Mouse (Mus musculus) heart, adult 2 months (tissue): ENCODE data around the gene Ttc39a. TPM values are rescaled to one million over a fixed set of nuclear protein-coding genes. Genes with fewer than 3 reads are reported as not detected.

Source experiments
- DNase-seq, 2 experiments: peaks; one replicate each; pipeline ENCODE4 v3.0.0; 2021
- H3K27ac ChIP-seq: fragments of 200-600 bp; 2 replicates; pipeline ENCODE4 v1.8.1; 2022
- H3K27me3 ChIP-seq: fragments of 200-500 bp; 2 replicates; pipeline ENCODE4 v1.6.1; 2012; ENCODE audit warnings: mild to moderate bottlenecking, low read length, inconsistent platforms, mixed read lengths; ENCODE audit not compliant: control insufficient read depth, insufficient read depth
- H3K36me3 ChIP-seq: fragments of 200-500 bp; 2 replicates; pipeline ENCODE4 v1.6.1; 2012; ENCODE audit warnings: low read length, inconsistent platforms; ENCODE audit not compliant: control insufficient read depth, insufficient read depth
- H3K4me1 ChIP-seq: fragments of 200-500 bp; 2 replicates; pipeline ENCODE4 v1.6.1; 2011; ENCODE audit warnings: low read length; ENCODE audit not compliant: control insufficient read depth, insufficient read depth
- H3K4me3 ChIP-seq: fragments of 200-600 bp; 2 replicates; pipeline ENCODE4 v1.8.1; 2022
- H3K79me2 ChIP-seq: fragments of 200-500 bp; replicated peaks from 2 replicates; pipeline ENCODE4 v1.6.1; 2012; ENCODE audit warnings: mild to moderate bottlenecking, inconsistent platforms, low read length, moderate library complexity, mixed read lengths; ENCODE audit not compliant: control insufficient read depth, insufficient read depth
- H3K9ac ChIP-seq: fragments of 200-500 bp; 2 replicates; pipeline ENCODE4 v1.6.1; 2012; ENCODE audit warnings: low read depth, mild to moderate bottlenecking, control low read depth, inconsistent platforms, low read length, mixed read lengths
- CTCF ChIP-seq: fragments of 200-600 bp; IDR thresholded peaks from 2 replicates; pipeline ENCODE4 v1.8.1; 2022; ENCODE audit warnings: antibody characterized with exemption, mild to moderate bottlenecking, moderate library complexity
- EP300 ChIP-seq: fragments of 200-500 bp; IDR thresholded peaks from 2 replicates; pipeline ENCODE4 v1.6.1; 2011; ENCODE audit warnings: low read depth, low read length, control low read depth; ENCODE audit not compliant: insufficient read depth
- POLR2A ChIP-seq: fragments of 200-500 bp; IDR thresholded peaks from 2 replicates; pipeline ENCODE4 v1.6.1; 2011; ENCODE audit warnings: mild to moderate bottlenecking, low read depth, low read length, control low read depth; ENCODE audit not compliant: insufficient read depth
- WGBS: fragments of 180-500 bp; shearing (Covaris S2); methylation state at CpG from one replicate; pipeline ENCODE4 v1.1.7; 2018; 5-methylcytosine and 5-hydroxymethylcytosine counted together
- intact Hi-C: fragments of 180-260 bp; cut with DNase I; formaldehyde crosslinking; loops from one replicate; pipeline ENCODE4 v1.15.1; 2025
- polyA plus RNA-seq: library from polyadenylated mRNA; depleted of rRNA; stranded (reverse); fragments of >200 nt; gene quantifications from 2 replicates; pipeline ENCODE4 v1.2.3, GENCODE M21; 2012
- total RNA-seq, 2 experiments: library from RNA; stranded (reverse); gene quantifications; 2 replicates each; pipeline ENCODE4 v1.2.3; 2021

Gene Ttc39a
- total and polyA plus RNA-seq, 3 experiments, result 1.6 to 2.7 (median 2.4) TPM

DNA sequence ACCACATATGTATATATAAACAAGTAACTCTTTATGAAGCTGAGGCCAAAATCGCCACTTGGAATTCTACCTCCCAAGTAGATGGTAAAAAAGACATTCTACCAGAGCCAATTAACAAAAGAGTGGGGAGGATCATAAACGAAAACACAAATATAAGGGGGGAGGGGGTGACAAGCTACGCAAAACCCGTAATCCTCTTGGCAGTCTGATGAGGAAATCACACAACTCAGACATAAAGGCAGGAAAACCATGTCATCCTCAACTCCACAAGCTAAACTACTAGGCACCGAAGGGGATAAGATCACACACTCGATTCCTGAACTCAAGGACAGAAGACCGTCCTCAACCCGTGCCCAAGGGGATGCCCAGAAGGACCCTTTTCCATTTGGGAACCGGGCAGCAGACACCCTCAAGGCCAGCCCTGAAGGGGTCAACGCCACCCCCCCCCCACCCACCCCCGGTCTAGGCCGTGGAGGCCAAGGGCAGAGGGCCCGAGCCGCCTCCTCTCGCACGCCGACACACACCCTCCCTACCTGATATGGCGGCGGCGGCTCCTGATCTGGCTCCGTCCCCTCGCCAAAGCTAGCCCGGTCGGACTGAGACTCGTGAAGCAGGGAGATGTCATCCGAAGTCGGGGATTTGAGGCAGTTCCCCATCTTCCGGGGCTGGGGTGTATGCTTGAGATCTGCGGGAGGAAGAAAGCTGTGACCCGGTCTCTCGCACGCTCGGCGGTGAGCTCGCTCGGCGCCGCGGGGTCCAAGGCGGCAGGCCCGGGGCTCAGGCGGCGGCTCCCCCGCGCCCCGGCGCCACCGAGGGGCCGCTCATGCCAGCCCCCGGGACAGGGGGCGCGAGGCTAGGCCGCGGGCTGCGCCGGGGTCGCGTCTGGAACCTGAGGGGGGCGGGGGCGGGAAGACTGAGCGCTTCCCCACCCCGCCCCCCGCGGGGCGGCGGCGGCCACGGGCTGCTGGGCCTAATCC, 69.4 kb downstream of the Ttc39a start:
- H3K4me1 ChIP-seq, result peaks cover 3% of the 10 kb centered on the region
- no peak for TF ChIP-seq CTCF
- no peak for TF ChIP-seq POLR2A
- TF ChIP-seq EP300, result no peak
- peak overlapping the region; percentile 93 for H3K4me3 ChIP-seq
- H3K79me2 ChIP-seq, result peaks cover 9% of the 10 kb centered on the region; the same call in 1 of the 2 replicates
- intact Hi-C loops, result loop anchor here (1.0 to 2.0 kb wide), 2 partner anchors 15 to 38 kb away; no protein-coding TSS in a partner anchor
- DNase-seq, result peak; percentile 68 to 78
- peaks cover 16% of the 10 kb centered on the region for H3K36me3 ChIP-seq
- H3K27ac ChIP-seq, result peak overlapping the region; percentile 93
- no peaks in the 10 kb centered on the region for H3K27me3 ChIP-seq
- WGBS, result 1% methylated on average over 65 of the region's 68 CpGs
- H3K9ac ChIP-seq, result peak overlapping the region; percentile 82

DNA sequence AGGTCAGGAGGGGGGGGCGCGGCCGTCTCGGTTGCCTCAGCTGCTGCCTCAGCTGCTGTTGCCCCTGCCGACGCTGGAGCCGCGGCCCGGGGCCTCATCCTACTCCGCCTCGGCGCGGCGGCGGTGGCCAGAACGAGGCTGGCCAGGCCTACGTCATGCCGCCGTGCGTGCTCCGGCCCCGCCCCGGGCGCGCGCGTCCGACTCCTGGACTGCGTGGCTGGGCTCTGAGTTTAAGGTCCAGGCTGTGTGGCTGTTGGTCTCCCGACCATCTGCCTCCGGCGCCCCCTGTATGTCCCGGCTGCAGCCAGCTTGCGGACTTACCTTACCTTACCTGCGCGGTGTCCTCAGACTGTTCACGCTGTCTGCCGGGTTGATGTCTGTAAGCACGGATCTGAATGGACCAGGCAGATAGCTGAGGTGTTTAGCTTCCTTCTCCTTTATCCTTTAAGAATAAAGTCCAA, 70.2 kb downstream of the Ttc39a start:
- Histone ChIP-seq H3K9ac (peak overlapping the region; percentile 82), H3K79me2 (peaks cover 9% of the 10 kb centered on the region; the same call in 1 of the 2 replicates), H3K27ac (peak overlapping the region; percentile 93), H3K27me3 (no peaks in the 10 kb centered on the region), H3K36me3 (peaks cover 15% of the 10 kb centered on the region), H3K4me1 (peaks cover 3% of the 10 kb centered on the region), H3K4me3 (peak overlapping the region; percentile 93)
- WGBS, result under 1% methylated on average over 39 of the region's 39 CpGs
- TF ChIP-seq CTCF, result peak; percentile 57
- peak; percentile 70 for TF ChIP-seq POLR2A
- TF ChIP-seq EP300, result 0 out of 2 replicates have a peak, but pooled peaks have one; percentile 8
- peak; percentile 94 to 95 for DNase-seq
- intact Hi-C loops, result loop anchor here (1.0 kb wide), 1 partner anchor 38 kb away; no protein-coding TSS in a partner anchor

DNA sequence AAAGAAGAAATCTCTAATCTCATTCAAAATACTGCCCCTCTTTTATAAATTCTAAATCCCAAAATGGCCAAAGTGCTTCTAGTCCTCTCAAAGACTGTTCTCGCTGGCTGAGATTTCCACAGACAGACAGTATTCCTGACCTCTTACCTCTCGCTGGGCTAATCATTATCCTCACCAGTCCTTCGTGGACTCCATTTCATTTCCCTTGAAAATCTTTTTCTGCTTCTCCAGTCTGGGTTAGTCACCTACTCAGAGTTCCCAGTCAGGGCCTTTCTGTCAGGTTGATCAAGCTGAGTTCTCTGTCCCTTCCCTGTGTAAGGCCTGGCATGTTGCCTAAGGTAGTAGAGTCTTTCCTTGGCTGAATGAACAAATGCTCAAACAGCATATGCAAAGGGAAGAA, 71.0 kb downstream of the Ttc39a start:
- no peak for TF ChIP-seq CTCF
- H3K27me3 ChIP-seq, result no peaks in the 10 kb centered on the region
- DNase-seq, result no peak
- WGBS, result 93% methylated on average over 3 of the region's 3 CpGs
- H3K36me3 ChIP-seq, result peaks cover 7% of the 10 kb centered on the region
- H3K79me2 ChIP-seq, result peaks cover 8% of the 10 kb centered on the region; the same call in 1 of the 2 replicates
- intact Hi-C loops, result no loop called here
- no peak overlapping the region for H3K27ac ChIP-seq
- H3K9ac ChIP-seq, result no peak overlapping the region
- no peak overlapping the region for H3K4me3 ChIP-seq
- H3K4me1 ChIP-seq, result peaks cover 2% of the 10 kb centered on the region

DNA sequence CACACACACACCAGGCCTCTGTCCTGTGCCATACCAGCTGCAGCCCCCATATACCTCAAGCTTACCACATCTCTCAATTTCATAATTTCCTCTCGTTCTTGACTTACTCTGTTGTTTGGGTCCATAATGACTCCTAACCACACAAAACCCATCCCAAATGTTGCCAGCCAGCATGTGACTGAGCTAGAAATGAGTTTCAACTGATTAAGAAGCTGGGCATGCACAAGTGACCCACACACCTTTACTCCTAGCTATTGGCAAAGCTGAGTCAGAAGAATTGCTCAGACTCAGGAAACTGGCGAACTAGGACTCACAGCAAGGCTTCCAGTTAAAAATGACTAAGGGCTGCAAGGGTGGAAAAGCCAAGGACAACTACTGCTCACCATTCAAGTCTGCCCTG, 75.0 kb downstream of the Ttc39a start:
- WGBS, result 78% methylated on average over 2 of the region's 2 CpGs
- intact Hi-C loops, result no loop called here
- TF ChIP-seq POLR2A (no peak), CTCF (no peak)
- DNase-seq, result no peak
- Histone ChIP-seq H3K27me3 (no peaks in the 10 kb centered on the region), H3K27ac (no peak overlapping the region), H3K4me3 (no peak overlapping the region), H3K79me2 (no peaks in the 10 kb centered on the region), H3K9ac (no peak overlapping the region), H3K4me1 (no peaks in the 10 kb centered on the region), H3K36me3 (no peaks in the 10 kb centered on the region)

DNA sequence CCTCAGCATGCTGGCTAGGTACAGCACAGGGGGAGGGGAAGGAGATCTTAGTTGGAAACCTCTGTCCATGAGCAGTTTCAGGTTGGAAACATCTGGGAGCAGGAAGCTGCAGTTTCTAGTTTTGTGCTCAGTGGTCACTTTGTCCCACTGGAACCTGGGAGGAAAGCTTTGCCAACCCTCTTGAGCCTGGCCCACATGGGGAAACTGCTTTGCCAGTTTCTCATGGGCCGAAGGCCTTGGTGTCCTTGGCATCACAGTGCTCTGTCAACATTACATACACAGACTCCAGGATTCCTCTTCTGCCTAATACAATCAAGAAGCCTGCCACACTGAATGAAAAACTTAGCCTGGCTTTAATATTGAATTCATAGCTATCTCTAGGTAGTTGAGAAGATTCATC, 76.3 kb downstream of the Ttc39a start:
- Histone ChIP-seq H3K9ac (no peak overlapping the region), H3K27ac (no peak overlapping the region), H3K4me3 (no peak overlapping the region), H3K27me3 (no peaks in the 10 kb centered on the region), H3K4me1 (no peaks in the 10 kb centered on the region), H3K79me2 (no peaks in the 10 kb centered on the region), H3K36me3 (no peaks in the 10 kb centered on the region)
- TF ChIP-seq CTCF (no peak), POLR2A (no peak), EP300 (no peak)
- peak in 1 of 2 experiments; percentile 12 for DNase-seq
- intact Hi-C loops, result no loop called here
- WGBS, result 61% methylated on average over 1 of the region's 1 CpGs

DNA sequence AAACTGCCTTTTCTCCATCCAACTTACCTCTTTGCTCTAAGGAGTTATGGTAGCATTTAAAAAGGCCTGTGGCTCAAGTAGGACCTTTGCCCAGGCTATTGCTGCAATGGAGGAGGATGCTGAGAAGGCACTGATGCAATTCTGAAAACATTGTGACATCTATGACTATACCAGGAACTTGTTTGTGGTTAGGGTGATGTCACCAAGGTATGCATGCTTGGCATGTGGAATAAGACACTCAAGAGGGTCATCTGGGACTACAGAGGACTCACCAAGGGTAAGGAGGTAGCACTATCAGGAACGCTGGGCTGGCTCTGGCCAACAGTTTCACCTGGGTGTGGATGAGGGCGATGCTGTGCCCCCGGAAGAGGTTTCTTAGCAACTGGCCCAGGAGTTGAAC, 78.2 kb downstream of the Ttc39a start, which contains the start of gene Rnf11:
TSS of gene Rnf11 (minus strand) at position 108 of the 400 bp plus-strand sequence.
- H3K27ac ChIP-seq, result no peak within 1 kb of the TSS
- no peaks in the 10 kb centered on the region for H3K4me1 ChIP-seq
- no peaks in the 10 kb centered on the region for H3K79me2 ChIP-seq
- DNase-seq, result no peak
- no peaks in the 10 kb centered on the region for H3K36me3 ChIP-seq
- no peaks in the 10 kb centered on the region for H3K27me3 ChIP-seq
- no peak within 1 kb of the TSS for H3K9ac ChIP-seq
- H3K4me3 ChIP-seq, result no peak within 1 kb of the TSS
- intact Hi-C loops, result no loop called here
- TF ChIP-seq POLR2A (no peak), CTCF (no peak), EP300 (no peak)
- WGBS, result 72% methylated on average over 3 of the region's 3 CpGs
